Mouse (Mus musculus) MEL (cell line): ENCODE results near the gene Atxn7l1.

Source experiments
- CHD1 ChIP-seq: IDR thresholded peaks from 2 replicates; pipeline ENCODE4 v1.6.1; 2012; ENCODE audit warnings: low read depth, mild to moderate bottlenecking, inconsistent platforms, low read length, improper control_type of control experiment
- POLR2AphosphoS5 ChIP-seq: IDR thresholded peaks from 2 replicates; pipeline ENCODE4 v1.6.1; 2012; ENCODE audit warnings: low read depth, borderline replicate concordance, mild to moderate bottlenecking, inconsistent platforms, low read length, moderate library complexity, mixed read lengths
- ZC3H11A ChIP-seq: IDR thresholded peaks from 2 replicates; pipeline ENCODE4 v1.6.1; 2012; ENCODE audit warnings: low read depth, mild to moderate bottlenecking, inconsistent platforms, low read length, improper control_type of control experiment

DNA sequence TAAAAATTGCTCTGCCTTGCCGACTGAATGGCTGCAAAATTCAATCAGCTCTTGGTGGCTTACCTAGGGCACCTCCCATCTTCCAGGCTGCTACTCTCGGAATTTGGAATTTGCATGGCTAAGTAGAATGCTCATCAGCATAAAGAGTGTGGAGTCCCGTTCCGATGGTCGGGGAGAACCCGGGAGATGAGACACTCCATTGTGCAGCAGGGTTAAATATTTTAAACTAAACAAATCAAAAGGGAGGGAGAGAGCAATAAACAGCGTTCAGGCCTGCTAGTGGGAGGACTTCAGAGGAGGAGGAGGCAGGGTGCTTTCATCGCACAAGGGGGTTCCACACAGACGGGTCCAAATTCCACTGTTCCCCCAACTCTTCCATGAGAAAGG is 155.9 kb downstream of the Atxn7l1 start:
- no peak for TF ChIP-seq CHD1
- TF ChIP-seq ZC3H11A: no peak
- no peak for TF ChIP-seq POLR2AphosphoS5
